Mouse (Mus musculus): ENCODE data around the gene Pgam5. TPM values are rescaled to one million over a fixed set of nuclear protein-coding genes. Genes with fewer than 3 reads are reported as not detected.

The Pgam5 gene
- polyA plus RNA-seq (2014; fragmentation: Nextera tagmentation; extraction: Ambion mirVana), result 56.3 and 58.3 TPM in 2 replicates

- ATAC-seq (ENCODE audit: insufficient number of reproducible peaks, insufficient read depth, low FRiP score, low read depth), result peak; percentile 84
- Histone ChIP-seq H3K36me3 (ENCODE audit: control insufficient read depth, insufficient read depth, low read length) (peaks cover 33% of the 10 kb centered on the region), H3K27me3 (ENCODE audit: control insufficient read depth, insufficient read depth, low read length) (no peaks in the 10 kb centered on the region), H3K27ac (replicated peaks in 1 of 2; ENCODE audit: control insufficient read depth in 1 of 2, insufficient read depth in 1 of 2, low read depth in 2 of 2, low read length in 2 of 2) (peak within 1 kb of the TSS in 1 of 2 experiments; percentile 71; a peak in 3 of 4 replicates), H3K4me2 (ENCODE audit: low read length) (peak within 1 kb of the TSS; percentile 94), H3K9me3 (ENCODE audit: control insufficient read depth, low read length) (no peaks in the 10 kb centered on the region), H3K4me1 (ENCODE audit: control insufficient read depth in 2 of 2, insufficient read depth in 2 of 2, low read length in 2 of 2) (peaks cover 3 to 8% of the 10 kb centered on the region in 2 experiments; a peak in 3 of 4 replicates), H3K4me3 (ENCODE audit: control insufficient read depth in 1 of 2, insufficient read depth in 1 of 2, low read depth in 1 of 2, low read length in 2 of 2) (peak within 1 kb of the TSS; percentile 86 to 97), H3K9ac (ENCODE audit: low read length) (peak within 1 kb of the TSS; percentile 96)
- WGBS, result 1% methylated on average over 52 of the region's 66 CpGs
Measured at GRCm38 (mm10) chr5:110269141-110270101, at the start of gene Pgam5. TSS of gene Pgam5 (minus strand) at chr5:110269913.

GRCm38 (mm10) chr5:110313127-110313526 lies 43.4 kb upstream of the Pgam5 start:
- no peak for ATAC-seq (ENCODE audit: insufficient number of reproducible peaks, insufficient read depth, low FRiP score, low read depth)
- Histone ChIP-seq H3K4me1 (ENCODE audit: control insufficient read depth in 2 of 2, insufficient read depth in 2 of 2, low read length in 2 of 2) (no peaks in the 10 kb centered on the region), H3K27me3 (ENCODE audit: control insufficient read depth, insufficient read depth, low read length) (no peaks in the 10 kb centered on the region), H3K27ac (replicated peaks in 1 of 2; ENCODE audit: control insufficient read depth in 1 of 2, insufficient read depth in 1 of 2, low read depth in 2 of 2, low read length in 2 of 2) (no peak overlapping the region), H3K36me3 (ENCODE audit: control insufficient read depth, insufficient read depth, low read length) (peaks cover 82% of the 10 kb centered on the region), H3K4me3 (ENCODE audit: control insufficient read depth in 1 of 2, insufficient read depth in 1 of 2, low read depth in 1 of 2, low read length in 2 of 2) (no peak overlapping the region), H3K9ac (ENCODE audit: low read length) (no peak overlapping the region), H3K9me3 (ENCODE audit: control insufficient read depth, low read length) (no peaks in the 10 kb centered on the region), H3K4me2 (ENCODE audit: low read length) (no peak overlapping the region)
- WGBS, result 90% methylated on average over 3 of the region's 3 CpGs

GRCm38 (mm10) chr5:110308861-110309260 lies 39.1 kb upstream of the Pgam5 start:
- no peak for ATAC-seq (ENCODE audit: insufficient number of reproducible peaks, insufficient read depth, low FRiP score, low read depth)
- Histone ChIP-seq H3K4me1 (ENCODE audit: control insufficient read depth in 2 of 2, insufficient read depth in 2 of 2, low read length in 2 of 2) (no peaks in the 10 kb centered on the region), H3K9ac (ENCODE audit: low read length) (no peak overlapping the region), H3K27ac (replicated peaks in 1 of 2; ENCODE audit: control insufficient read depth in 1 of 2, insufficient read depth in 1 of 2, low read depth in 2 of 2, low read length in 2 of 2) (no peak overlapping the region), H3K9me3 (ENCODE audit: control insufficient read depth, low read length) (no peaks in the 10 kb centered on the region), H3K27me3 (ENCODE audit: control insufficient read depth, insufficient read depth, low read length) (no peaks in the 10 kb centered on the region), H3K4me3 (ENCODE audit: control insufficient read depth in 1 of 2, insufficient read depth in 1 of 2, low read depth in 1 of 2, low read length in 2 of 2) (no peak overlapping the region), H3K36me3 (ENCODE audit: control insufficient read depth, insufficient read depth, low read length) (peaks cover 94% of the 10 kb centered on the region), H3K4me2 (ENCODE audit: low read length) (no peak overlapping the region)
- WGBS, result 93% methylated on average over 7 of the region's 7 CpGs

GRCm38 (mm10) chr5:110300591-110300990 lies 30.9 kb upstream of the Pgam5 start:
- H3K36me3 ChIP-seq (ENCODE audit: control insufficient read depth, insufficient read depth, low read length), result peaks cover 91% of the 10 kb centered on the region
- WGBS, result 93% methylated on average over 2 of the region's 2 CpGs
- no peak for ATAC-seq (ENCODE audit: insufficient number of reproducible peaks, insufficient read depth, low FRiP score, low read depth)
- no peak overlapping the region for H3K4me2 ChIP-seq (ENCODE audit: low read length)
- H3K4me1 ChIP-seq (ENCODE audit: control insufficient read depth in 2 of 2, insufficient read depth in 2 of 2, low read length in 2 of 2), result no peaks in the 10 kb centered on the region
- no peaks in the 10 kb centered on the region for H3K27me3 ChIP-seq (ENCODE audit: control insufficient read depth, insufficient read depth, low read length)
- no peak overlapping the region for H3K9ac ChIP-seq (ENCODE audit: low read length)
- H3K27ac ChIP-seq (replicated peaks in 1 of 2; ENCODE audit: control insufficient read depth in 1 of 2, insufficient read depth in 1 of 2, low read depth in 2 of 2, low read length in 2 of 2), result no peak overlapping the region
- no peaks in the 10 kb centered on the region for H3K9me3 ChIP-seq (ENCODE audit: control insufficient read depth, low read length)
- no peak overlapping the region for H3K4me3 ChIP-seq (ENCODE audit: control insufficient read depth in 1 of 2, insufficient read depth in 1 of 2, low read depth in 1 of 2, low read length in 2 of 2)

GRCm38 (mm10) chr5:110296637-110297036 lies 26.9 kb upstream of the Pgam5 start:
- Histone ChIP-seq H3K9ac (ENCODE audit: low read length) (no peak overlapping the region), H3K9me3 (ENCODE audit: control insufficient read depth, low read length) (no peaks in the 10 kb centered on the region), H3K27me3 (ENCODE audit: control insufficient read depth, insufficient read depth, low read length) (no peaks in the 10 kb centered on the region), H3K27ac (replicated peaks in 1 of 2; ENCODE audit: control insufficient read depth in 1 of 2, insufficient read depth in 1 of 2, low read depth in 2 of 2, low read length in 2 of 2) (no peak overlapping the region), H3K4me3 (ENCODE audit: control insufficient read depth in 1 of 2, insufficient read depth in 1 of 2, low read depth in 1 of 2, low read length in 2 of 2) (no peak overlapping the region), H3K36me3 (ENCODE audit: control insufficient read depth, insufficient read depth, low read length) (peaks cover 80% of the 10 kb centered on the region), H3K4me2 (ENCODE audit: low read length) (no peak overlapping the region), H3K4me1 (ENCODE audit: control insufficient read depth in 2 of 2, insufficient read depth in 2 of 2, low read length in 2 of 2) (no peaks in the 10 kb centered on the region)
- 80% methylated on average over 1 of the region's 1 CpGs for WGBS
- no peak for ATAC-seq (ENCODE audit: insufficient number of reproducible peaks, insufficient read depth, low FRiP score, low read depth)

GRCm38 (mm10) chr5:110291649-110292048 lies 21.9 kb upstream of the Pgam5 start:
- no peak for ATAC-seq (ENCODE audit: insufficient number of reproducible peaks, insufficient read depth, low FRiP score, low read depth)
- peaks cover 0 to 2% of the 10 kb centered on the region in 2 experiments; a peak in 1 of 4 replicates for H3K4me1 ChIP-seq (ENCODE audit: control insufficient read depth in 2 of 2, insufficient read depth in 2 of 2, low read length in 2 of 2)
- no peak overlapping the region for H3K4me3 ChIP-seq (ENCODE audit: control insufficient read depth in 1 of 2, insufficient read depth in 1 of 2, low read depth in 1 of 2, low read length in 2 of 2)
- peaks cover 61% of the 10 kb centered on the region for H3K36me3 ChIP-seq (ENCODE audit: control insufficient read depth, insufficient read depth, low read length)
- H3K27me3 ChIP-seq (ENCODE audit: control insufficient read depth, insufficient read depth, low read length), result no peaks in the 10 kb centered on the region
- H3K9me3 ChIP-seq (ENCODE audit: control insufficient read depth, low read length), result no peaks in the 10 kb centered on the region
- no peak overlapping the region for H3K9ac ChIP-seq (ENCODE audit: low read length)
- 100% methylated on average over 1 of the region's 1 CpGs for WGBS
- H3K27ac ChIP-seq (replicated peaks in 1 of 2; ENCODE audit: control insufficient read depth in 1 of 2, insufficient read depth in 1 of 2, low read depth in 2 of 2, low read length in 2 of 2), result no peak overlapping the region
- no peak overlapping the region for H3K4me2 ChIP-seq (ENCODE audit: low read length)

- H3K27ac ChIP-seq (replicated peaks in 1 of 2; ENCODE audit: control insufficient read depth in 1 of 2, insufficient read depth in 1 of 2, low read depth in 2 of 2, low read length in 2 of 2), result no peak overlapping the region
- no peak for ATAC-seq (ENCODE audit: insufficient number of reproducible peaks, insufficient read depth, low FRiP score, low read depth)
- H3K9ac ChIP-seq (ENCODE audit: low read length), result peak overlapping the region; percentile 81; the same call in 1 of the 2 replicates
- H3K27me3 ChIP-seq (ENCODE audit: control insufficient read depth, insufficient read depth, low read length), result no peaks in the 10 kb centered on the region
- peak overlapping the region in 1 of 2 experiments; percentile 64; a peak in 2 of 4 replicates for H3K4me3 ChIP-seq (ENCODE audit: control insufficient read depth in 1 of 2, insufficient read depth in 1 of 2, low read depth in 1 of 2, low read length in 2 of 2)
- no peaks in the 10 kb centered on the region for H3K9me3 ChIP-seq (ENCODE audit: control insufficient read depth, low read length)
- WGBS, result 72% methylated on average over 2 of the region's 2 CpGs
- H3K4me2 ChIP-seq (ENCODE audit: low read length), result peak overlapping the region; percentile 98
- H3K36me3 ChIP-seq (ENCODE audit: control insufficient read depth, insufficient read depth, low read length), result peaks cover 29% of the 10 kb centered on the region
- peaks cover 2 to 12% of the 10 kb centered on the region in 2 experiments; a peak in 3 of 4 replicates for H3K4me1 ChIP-seq (ENCODE audit: control insufficient read depth in 2 of 2, insufficient read depth in 2 of 2, low read length in 2 of 2)
Measured at GRCm38 (mm10) chr5:110287084-110287475, 17.4 kb upstream of the Pgam5 start.

All from heart, embryonic 14.5 days (tissue).